Mouse (Mus musculus): Measurements from ENCODE around the gene Gm12569. TPM values are rescaled to one million over a fixed set of nuclear protein-coding genes. Genes with fewer than 3 reads are reported as not detected.

The Gm12569 gene
- polyA plus RNA-seq (2015; fragmentation: Illumina TruSeq; extraction: RNeasy Lipid Tissue Mini Kit (QIAGEN cat#74804); ENCODE audit: insufficient read depth, low read depth, low replicate concordance), result not detected

GRCm38 (mm10) chr11:51220308-51220707 is at the start of gene Gm12569:
Gene Gm12569, plus strand, starts transcription at chr11:51220473.

GRCm38 (mm10) chr11:51261680-51262219 is 41.5 kb downstream of the Gm12569 start, which contains the start of gene Clk4:
Gene Clk4, plus strand, starts transcription at chr11:51261730.

GRCm38 (mm10) chr11:51262342-51263285 is 42.3 kb downstream of the Gm12569 start, which contains the start of gene BC049762:
Gene BC049762, minus strand, starts transcription at chr11:51263046.

Other genes starting within 250 kb of the Gm12569 start
- not detected for gene Olfr1377, start 238.5 kb upstream of the Gm12569 start, polyA plus RNA-seq (2015; fragmentation: Illumina TruSeq; extraction: RNeasy Lipid Tissue Mini Kit (QIAGEN cat#74804); ENCODE audit: insufficient read depth, low read depth, low replicate concordance)
- not detected for gene Olfr51, start 216.9 kb upstream of the Gm12569 start, polyA plus RNA-seq (2015; fragmentation: Illumina TruSeq; extraction: RNeasy Lipid Tissue Mini Kit (QIAGEN cat#74804); ENCODE audit: insufficient read depth, low read depth, low replicate concordance)
- not detected for gene Olfr54, start 206.2 kb upstream of the Gm12569 start, polyA plus RNA-seq (2015; fragmentation: Illumina TruSeq; extraction: RNeasy Lipid Tissue Mini Kit (QIAGEN cat#74804); ENCODE audit: insufficient read depth, low read depth, low replicate concordance)
- gene Olfr1375, start 172.4 kb upstream of the Gm12569 start, polyA plus RNA-seq (2015; fragmentation: Illumina TruSeq; extraction: RNeasy Lipid Tissue Mini Kit (QIAGEN cat#74804); ENCODE audit: insufficient read depth, low read depth, low replicate concordance), result not detected
- 3.0 TPM for gene Zfp354a, start 161.2 kb upstream of the Gm12569 start, polyA plus RNA-seq (2015; fragmentation: Illumina TruSeq; extraction: RNeasy Lipid Tissue Mini Kit (QIAGEN cat#74804); ENCODE audit: insufficient read depth, low read depth, low replicate concordance)
- gene Clk4, start 41.3 kb downstream of the Gm12569 start, polyA plus RNA-seq (2015; fragmentation: Illumina TruSeq; extraction: RNeasy Lipid Tissue Mini Kit (QIAGEN cat#74804); ENCODE audit: insufficient read depth, low read depth, low replicate concordance), result 75.4 TPM
- not detected for gene BC049762, start 42.6 kb downstream of the Gm12569 start, polyA plus RNA-seq (2015; fragmentation: Illumina TruSeq; extraction: RNeasy Lipid Tissue Mini Kit (QIAGEN cat#74804); ENCODE audit: insufficient read depth, low read depth, low replicate concordance)
- gene Col23a1, start 69.4 kb downstream of the Gm12569 start, polyA plus RNA-seq (2015; fragmentation: Illumina TruSeq; extraction: RNeasy Lipid Tissue Mini Kit (QIAGEN cat#74804); ENCODE audit: insufficient read depth, low read depth, low replicate concordance), result 0.78 TPM